16 mouse cellular contexts compared by ENCODE assay signal in the genomic region with DNA sequence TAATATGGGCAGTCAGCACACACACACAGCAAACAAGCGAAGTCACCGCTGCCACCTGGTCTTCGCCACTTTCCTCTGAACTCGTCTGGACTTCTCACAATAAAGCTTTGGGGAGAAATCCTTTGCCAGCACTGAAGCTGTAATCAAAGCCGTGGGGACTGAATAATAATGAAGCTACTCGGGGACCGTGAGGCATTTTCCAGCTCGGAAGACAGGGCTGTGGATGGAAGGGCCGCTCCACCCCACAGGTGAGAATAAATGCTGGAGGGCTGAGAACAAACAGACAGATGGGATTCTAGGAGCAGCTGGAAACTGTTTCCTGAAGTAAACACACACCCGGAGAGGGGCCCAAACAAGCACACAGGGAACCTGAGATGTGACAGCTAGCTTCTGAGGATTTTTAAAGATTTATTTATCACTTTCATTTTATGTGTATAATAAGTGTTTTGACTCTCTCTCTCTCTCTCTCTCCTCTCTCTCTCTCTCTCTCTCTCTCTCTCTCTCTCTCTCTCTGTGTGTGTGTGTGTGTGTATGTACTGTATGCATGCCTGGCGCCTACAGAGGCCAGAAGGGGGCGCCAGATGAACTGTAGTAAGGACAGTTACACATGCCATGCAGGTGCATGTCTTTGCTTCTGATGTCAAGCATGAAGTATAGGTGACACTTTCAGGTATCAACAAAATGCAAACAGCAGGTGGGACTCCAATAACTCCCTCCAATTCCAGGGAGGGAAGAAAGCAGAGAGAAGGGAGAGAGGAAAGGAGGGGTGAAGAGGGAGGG. TPM values are rescaled to one million over a fixed set of nuclear protein-coding genes. Genes with fewer than 3 reads are reported as not detected.
A peak's percentile ranks its signal among the peaks of the same experiment; 100 is the strongest.
DNase-seq lines count a peak whose midpoint lies in the region; ATAC-seq and TF ChIP-seq lines count a peak whose summit lies in the region.
"Had no signal": no experiment of that assay in that cellular context is flagged by ENCODE, and none has a peak within 500 bp of the region (broad histone marks: within the 10 kb centered on the region; RNA-seq: fewer than 3 reads in every experiment).

No protein-coding gene starts in this region.

- WGBS in midbrain, postnatal 0 days: 45% methylated on average over 12 of the region's 12 CpGs
- 48% methylated on average over 12 of the region's 12 CpGs for WGBS in midbrain, embryonic 13.5 days

- H3K36me3 ChIP-seq in midbrain, postnatal 0 days (ENCODE audit: insufficient read depth, low read length): no peaks in the 10 kb centered on the region
- H3K36me3 ChIP-seq in midbrain, embryonic 13.5 days: no peaks in the 10 kb centered on the region
- H3K36me3 ChIP-seq: embryonic facial prominence, embryonic 12.5 days; limb, embryonic 15.5 days; neural tube, embryonic 15.5 days had no signal

- no peak for ATAC-seq in midbrain, postnatal 0 days (ENCODE audit: low FRiP score)
- ATAC-seq in midbrain, embryonic 13.5 days: no peak
- ATAC-seq: inflammation-experienced regulatory T-cells, adult 6 months had no signal

- no peaks in the 10 kb centered on the region for H3K9me3 ChIP-seq in midbrain, postnatal 0 days (ENCODE audit: low read length)
- no peaks in the 10 kb centered on the region for H3K9me3 ChIP-seq in midbrain, embryonic 13.5 days
- H3K9me3 ChIP-seq: embryonic facial prominence, embryonic 12.5 days; limb, embryonic 15.5 days; neural tube, embryonic 15.5 days had no signal

- DNase-seq in cerebellum, postnatal 10 days: peak; percentile 36 to 41
- no peak for DNase-seq in cerebellum, adult 9-10 months
- peak; percentile 36 for DNase-seq in kidney, postnatal 10 days
- DNase-seq in kidney, adult 18-20 months: no peak
- DNase-seq in midbrain, postnatal 0 days (ENCODE audit: low spot score): peak; percentile 39
- peak; percentile 14 for DNase-seq in induced T-regulatory cell, adult 2 months (ENCODE audit: low read depth)
- no peak for DNase-seq in adrenal gland, postnatal 25 days
- DNase-seq: gastrocnemius, postnatal 14 days; heart, postnatal 36 days; retina, postnatal 1 day; spleen, adult 18-20 months had no signal

- no peaks in the 10 kb centered on the region for H3K27me3 ChIP-seq in midbrain, postnatal 0 days (ENCODE audit: insufficient read depth, low read length)
- no peaks in the 10 kb centered on the region for H3K27me3 ChIP-seq in midbrain, embryonic 13.5 days
- H3K27me3 ChIP-seq: embryonic facial prominence, embryonic 12.5 days; limb, embryonic 15.5 days; neural tube, embryonic 15.5 days had no signal

- H3K4me2 ChIP-seq in midbrain, postnatal 0 days (ENCODE audit: low read depth, low read length, poor library complexity, severe bottlenecking): no peak overlapping the region
- no peak overlapping the region for H3K4me2 ChIP-seq in midbrain, embryonic 13.5 days (replicated peaks)
- H3K4me2 ChIP-seq: embryonic facial prominence, embryonic 12.5 days; limb, embryonic 15.5 days; neural tube, embryonic 15.5 days had no signal

- no peak overlapping the region for H3K4me3 ChIP-seq in midbrain, postnatal 0 days (ENCODE audit: low read depth, low read length)
- H3K4me3 ChIP-seq in midbrain, embryonic 13.5 days (replicated peaks): no peak overlapping the region
- H3K4me3 ChIP-seq: embryonic facial prominence, embryonic 12.5 days; limb, embryonic 15.5 days; neural tube, embryonic 15.5 days had no signal

- H3K4me1 ChIP-seq in midbrain, postnatal 0 days (ENCODE audit: insufficient read depth, low read length): no peaks in the 10 kb centered on the region
- H3K4me1 ChIP-seq in midbrain, embryonic 13.5 days (replicated peaks): peaks cover 23% of the 10 kb centered on the region

- TF ChIP-seq CTCF in midbrain, postnatal 0 days (IDR thresholded peaks at IDR 0.05): peak; percentile 52

- H3K9ac ChIP-seq in midbrain, postnatal 0 days (replicated peaks; ENCODE audit: low read length, poor library complexity, severe bottlenecking): no peak overlapping the region
- H3K9ac ChIP-seq in midbrain, embryonic 13.5 days (replicated peaks): no peak overlapping the region
- H3K9ac ChIP-seq: embryonic facial prominence, embryonic 12.5 days; limb, embryonic 15.5 days; neural tube, embryonic 15.5 days had no signal

- H3K27ac ChIP-seq in midbrain, postnatal 0 days (ENCODE audit: low read depth, low read length): no peak overlapping the region
- H3K27ac ChIP-seq in midbrain, embryonic 13.5 days: no peak overlapping the region
- H3K27ac ChIP-seq: embryonic facial prominence, embryonic 12.5 days; limb, embryonic 15.5 days; neural tube, embryonic 15.5 days had no signal

RNA-seq across cellular contexts. Expression of gene Ankrd33b, which starts 46.7 kb away (rescaled TPM):
- total RNA-seq in midbrain, postnatal 0 days (2014; rRNA removed): 0.99 and 1.6 TPM in 2 replicates
- polyA plus RNA-seq in midbrain, postnatal 0 days (2015; fragmentation: Nextera tagmentation; extraction: Ambion mirVana): 0.80 and 1.1 TPM in 2 replicates
- 0.64 and 0.86 TPM in 2 replicates for polyA plus RNA-seq in midbrain, embryonic 13.5 days (2015; fragmentation: Nextera tagmentation; extraction: Ambion mirVana)
- total RNA-seq in adrenal gland, postnatal 25 days (2021): 0.82 and 1.5 TPM in 2 replicates
- polyA plus RNA-seq: inflammation-experienced regulatory T-cells, adult 6 months had no signal

Comparison
In these comparisons a context has a peak if more than half of its experiments do, and no peak if none do; other contexts are left out.
1. DNase-seq: peak in cerebellum, postnatal 10 days (2 of 2), kidney, postnatal 10 days (single experiment), midbrain, postnatal 0 days (single experiment) and induced T-regulatory cell, adult 2 months (single experiment); none in cerebellum, adult 9-10 months (single experiment), kidney, adult 18-20 months (single experiment) and adrenal gland, postnatal 25 days (single experiment).